25 mouse cellular contexts compared by ENCODE assay signal in genomic region chr16:86826641-86827040, GRCm38 (mm10).
A peak's percentile ranks its signal among the peaks of the same experiment; 100 is the strongest.
DNase-seq lines count a peak whose midpoint lies in the region; ATAC-seq and TF ChIP-seq lines count a peak whose summit lies in the region.
"Had no signal": no experiment of that assay in that cellular context is flagged by ENCODE, and none has a peak within 500 bp of the region (broad histone marks: within the 10 kb centered on the region; RNA-seq: fewer than 3 reads in every experiment).

No protein-coding gene starts in this region.

- 76% methylated on average over 4 of the region's 4 CpGs for WGBS in heart, embryonic 13.5 days
- 50% methylated on average over 4 of the region's 4 CpGs for WGBS in liver, adult 2 months
- 87% methylated on average over 4 of the region's 4 CpGs for WGBS in liver, embryonic 11.5 days
- 50% methylated on average over 4 of the region's 4 CpGs for WGBS in lung, embryonic 14.5 days

- no peak for ATAC-seq in heart, embryonic 13.5 days (ENCODE audit: extremely low read depth, insufficient number of reproducible peaks, low FRiP score, low TSS enrichment)
- no peak for ATAC-seq in liver, embryonic 11.5 days (replicated peaks; ENCODE audit: low FRiP score)
- no peak for ATAC-seq in lung, embryonic 14.5 days (ENCODE audit: insufficient read depth)
- ATAC-seq: activated CD4-positive, CD25-positive, alpha-beta regulatory T cell, adult 4 months; forebrain, embryonic 15.5 days; hindbrain, postnatal 0 days had no signal

- intact Hi-C loops in heart, postnatal 36 days (cut with DNase I) = no loop called here

- TF ChIP-seq CTCF in liver, adult 2 months (IDR thresholded peaks at IDR 0.05; ENCODE audit: low read depth, low read length) = no peak
- no peak for TF ChIP-seq CTCF in lung, embryonic 14.5 days (IDR thresholded peaks at IDR 0.05; ENCODE audit: low read depth)

- TF ChIP-seq POLR2A in liver, adult 2 months (IDR thresholded peaks at IDR 0.05; ENCODE audit: extremely low read depth, insufficient read depth, low read length) = no peak

- H3K27ac ChIP-seq in heart, embryonic 13.5 days (replicated peaks) = peak overlapping the region; percentile 40
- H3K27ac ChIP-seq in liver, adult 2 months (replicated peaks; ENCODE audit: insufficient read depth, low read depth, low read length) = no peak overlapping the region
- no peak overlapping the region for H3K27ac ChIP-seq in liver, embryonic 11.5 days (ENCODE audit: low read depth, low read length)
- peak overlapping the region; percentile 27; the same call in 1 of the 2 replicates for H3K27ac ChIP-seq in lung, embryonic 14.5 days (ENCODE audit: low read depth)
- H3K27ac ChIP-seq: embryonic facial prominence, embryonic 10.5 days; embryonic facial prominence, embryonic 13.5 days; forebrain, embryonic 12.5 days; forebrain, embryonic 15.5 days; hindbrain, embryonic 14.5 days; hindbrain, postnatal 0 days had no signal

- H3K4me1 ChIP-seq in heart, embryonic 13.5 days = peaks cover 18% of the 10 kb centered on the region
- H3K4me1 ChIP-seq in liver, adult 2 months (ENCODE audit: control insufficient read depth, insufficient read depth, low read length) = peaks cover 4% of the 10 kb centered on the region; the same call in 1 of the 2 replicates
- H3K4me1 ChIP-seq in liver, embryonic 11.5 days (replicated peaks; ENCODE audit: control insufficient read depth, insufficient read depth, low read length) = no peaks in the 10 kb centered on the region
- peaks cover 7% of the 10 kb centered on the region; the same call in 1 of the 2 replicates for H3K4me1 ChIP-seq in lung, embryonic 14.5 days (ENCODE audit: insufficient read depth)
- H3K4me1 ChIP-seq: embryonic facial prominence, embryonic 10.5 days; embryonic facial prominence, embryonic 13.5 days; forebrain, embryonic 12.5 days; forebrain, embryonic 15.5 days had no signal

- no peak overlapping the region for H3K4me3 ChIP-seq in heart, embryonic 13.5 days
- H3K4me3 ChIP-seq in liver, adult 2 months (ENCODE audit: insufficient read depth, low read depth, low read length) = no peak overlapping the region
- no peak overlapping the region for H3K4me3 ChIP-seq in liver, embryonic 11.5 days (ENCODE audit: low read depth, low read length)
- no peak overlapping the region for H3K4me3 ChIP-seq in lung, embryonic 14.5 days (ENCODE audit: low read depth, low read length)
- H3K4me3 ChIP-seq: embryonic facial prominence, embryonic 10.5 days; embryonic facial prominence, embryonic 13.5 days; erythroblast, embryonic 14.5 days; forebrain, embryonic 12.5 days; forebrain, embryonic 15.5 days; heart, embryonic 12.5 days had no signal

- no peak for DNase-seq in heart, postnatal 36 days
- peak; percentile 82 for DNase-seq in liver, adult 2 months (ENCODE audit: extremely low read depth, low read depth, low spot score)
- no peak for DNase-seq in liver, embryonic 11.5 days (ENCODE audit: low spot score)
- no peak for DNase-seq in lung, embryonic 14.5 days
- DNase-seq in lung, postnatal 14 days = no peak
- DNase-seq: adrenal gland, adult 8-10 months; adrenal gland, postnatal 25 days; cerebellum, adult 11-12 months; cerebellum, adult 8-10 months; cerebellum, postnatal 10 days; cerebellum, postnatal 36 days; embryo, embryonic 11 days; gastrocnemius, postnatal 25 days; heart, adult 18-20 months; heart, postnatal 4 days had no signal

- no peaks in the 10 kb centered on the region for H3K36me3 ChIP-seq in heart, embryonic 13.5 days
- H3K36me3 ChIP-seq in liver, adult 2 months (ENCODE audit: control insufficient read depth, insufficient read depth, low read length) = no peaks in the 10 kb centered on the region
- no peaks in the 10 kb centered on the region for H3K36me3 ChIP-seq in liver, embryonic 11.5 days (ENCODE audit: control insufficient read depth, insufficient read depth, low read length)
- no peaks in the 10 kb centered on the region for H3K36me3 ChIP-seq in lung, embryonic 14.5 days (ENCODE audit: insufficient read depth)
- H3K36me3 ChIP-seq: embryonic facial prominence, embryonic 10.5 days; embryonic facial prominence, embryonic 13.5 days; forebrain, embryonic 12.5 days; forebrain, embryonic 15.5 days; heart, embryonic 12.5 days had no signal

- H3K79me2 ChIP-seq in liver, adult 2 months (ENCODE audit: control insufficient read depth, insufficient read depth, low read length) = no peaks in the 10 kb centered on the region

- no peaks in the 10 kb centered on the region for H3K27me3 ChIP-seq in heart, embryonic 13.5 days (replicated peaks)
- H3K27me3 ChIP-seq in liver, adult 2 months (ENCODE audit: control insufficient read depth, insufficient read depth, low read length) = no peaks in the 10 kb centered on the region
- no peaks in the 10 kb centered on the region for H3K27me3 ChIP-seq in liver, embryonic 11.5 days (replicated peaks; ENCODE audit: control insufficient read depth, insufficient read depth, low read length)
- H3K27me3 ChIP-seq in lung, embryonic 14.5 days (ENCODE audit: insufficient read depth, low read length) = no peaks in the 10 kb centered on the region
- H3K27me3 ChIP-seq: embryonic facial prominence, embryonic 13.5 days; forebrain, embryonic 12.5 days; forebrain, embryonic 15.5 days; heart, embryonic 12.5 days had no signal

- no peaks in the 10 kb centered on the region for H3K9me3 ChIP-seq in heart, embryonic 13.5 days
- H3K9me3 ChIP-seq in liver, embryonic 11.5 days (ENCODE audit: control insufficient read depth, low read length) = no peaks in the 10 kb centered on the region
- H3K9me3 ChIP-seq in lung, embryonic 14.5 days (ENCODE audit: low read depth, low read length) = no peaks in the 10 kb centered on the region
- H3K9me3 ChIP-seq: embryonic facial prominence, embryonic 10.5 days; embryonic facial prominence, embryonic 13.5 days; forebrain, embryonic 12.5 days; forebrain, embryonic 15.5 days; heart, embryonic 12.5 days had no signal

- H3K4me2 ChIP-seq in heart, embryonic 13.5 days = no peak overlapping the region
- H3K4me2 ChIP-seq in liver, embryonic 11.5 days = no peak overlapping the region
- H3K4me2 ChIP-seq in lung, embryonic 14.5 days = no peak overlapping the region
- H3K4me2 ChIP-seq: embryonic facial prominence, embryonic 13.5 days; forebrain, embryonic 12.5 days; forebrain, embryonic 15.5 days; heart, embryonic 12.5 days; hindbrain, embryonic 14.5 days had no signal

- no peak overlapping the region for H3K9ac ChIP-seq in heart, embryonic 13.5 days
- no peak overlapping the region for H3K9ac ChIP-seq in liver, adult 2 months (ENCODE audit: low read depth, low read length)
- H3K9ac ChIP-seq in liver, embryonic 11.5 days (ENCODE audit: low read depth, low read length) = no peak overlapping the region
- no peak overlapping the region for H3K9ac ChIP-seq in lung, embryonic 14.5 days
- H3K9ac ChIP-seq: embryonic facial prominence, embryonic 13.5 days; forebrain, embryonic 12.5 days; forebrain, embryonic 15.5 days; heart, embryonic 12.5 days; hindbrain, embryonic 14.5 days had no signal

Comparison
In these comparisons a context has a peak if more than half of its experiments do, and no peak if none do; other contexts are left out.
1. H3K27ac ChIP-seq: peak in heart, embryonic 13.5 days (single experiment) and lung, embryonic 14.5 days (single experiment); none in liver, adult 2 months (single experiment) and liver, embryonic 11.5 days (single experiment).